Mouse (Mus musculus): Measurements from ENCODE around the gene Hist1h3b.
"Not testable (repeated sequence)": the region's sequence is repeated elsewhere in the genome, so short reads cannot be mapped to it uniquely, and the experiment has no call there.

The Hist1h3b gene

GRCm38 (mm10) chr13:23752067-23752741 lies at the start of gene Hist1h3b:
Gene Hist1h3b, plus strand, starts transcription at chr13:23752267.
- peak; percentile 88 for DNase-seq

GRCm38 (mm10) chr13:23702801-23703200 lies 49.3 kb upstream of the Hist1h3b start:
- not testable (repeated sequence) for DNase-seq

GRCm38 (mm10) chr13:23705751-23706356 lies 46.2 kb upstream of the Hist1h3b start:
- DNase-seq, result no peak

- no peak for DNase-seq
Measured at GRCm38 (mm10) chr13:23706771-23707170, 45.3 kb upstream of the Hist1h3b start.

- DNase-seq, result no peak
Measured at GRCm38 (mm10) chr13:23708041-23708440, 44.0 kb upstream of the Hist1h3b start.

- DNase-seq, result no peak
Measured at GRCm38 (mm10) chr13:23708654-23709053, 43.4 kb upstream of the Hist1h3b start.

- no peak for DNase-seq
Measured at GRCm38 (mm10) chr13:23709714-23710373, 42.2 kb upstream of the Hist1h3b start.

GRCm38 (mm10) chr13:23710374-23711089 lies 41.5 kb upstream of the Hist1h3b start, which contains the start of gene Hfe:
Gene Hfe, minus strand, starts transcription at chr13:23710854.
- peak; percentile 78 for DNase-seq

- DNase-seq, result no peak
Measured at GRCm38 (mm10) chr13:23716261-23717042, 35.6 kb upstream of the Hist1h3b start.

GRCm38 (mm10) chr13:23717176-23717575 lies 34.9 kb upstream of the Hist1h3b start:
- no peak for DNase-seq

- not testable (repeated sequence) for DNase-seq
Measured at GRCm38 (mm10) chr13:23717593-23718245, 34.3 kb upstream of the Hist1h3b start.

GRCm38 (mm10) chr13:23724239-23724638 lies 27.8 kb upstream of the Hist1h3b start:
- no peak for DNase-seq

GRCm38 (mm10) chr13:23725213-23725612 lies 26.9 kb upstream of the Hist1h3b start:
- no peak for DNase-seq

- no peak for DNase-seq
Measured at GRCm38 (mm10) chr13:23728472-23729191, 23.4 kb upstream of the Hist1h3b start.

GRCm38 (mm10) chr13:23729192-23729525 lies 22.9 kb upstream of the Hist1h3b start:
- DNase-seq, result peak; percentile 46

GRCm38 (mm10) chr13:23729706-23730105 lies 22.4 kb upstream of the Hist1h3b start:
- no peak for DNase-seq

- DNase-seq, result no peak
Measured at GRCm38 (mm10) chr13:23730479-23730878, 21.6 kb upstream of the Hist1h3b start.

GRCm38 (mm10) chr13:23732156-23732804 lies 19.8 kb upstream of the Hist1h3b start:
- DNase-seq, result peak; percentile 35

- no peak for DNase-seq
Measured at GRCm38 (mm10) chr13:23737091-23737490, 15.0 kb upstream of the Hist1h3b start.

GRCm38 (mm10) chr13:23738041-23738440 lies 14.0 kb upstream of the Hist1h3b start:
- DNase-seq, result peak; percentile 49

- DNase-seq, result peak; percentile 97
Measured at GRCm38 (mm10) chr13:23738677-23739068, 13.4 kb upstream of the Hist1h3b start, which contains the start of gene Hist1h1c. Gene Hist1h1c, plus strand, starts transcription at chr13:23738808.
